Mouse (Mus musculus) heart, postnatal 0 days (tissue): Measurements from ENCODE around the gene 2410004P03Rik. TPM values are rescaled to one million over a fixed set of nuclear protein-coding genes. Genes with fewer than 3 reads are reported as not detected.

Experiments used
- ATAC-seq: fragments of 200-750 bp; cut with Nextera tagmentation; 2 replicates; pipeline ENCODE4 v1.8.0; 2017; ENCODE audit warnings: low read depth, moderate number of reproducible peaks, moderate library complexity; ENCODE audit not compliant: insufficient read depth
- DNase-seq: peaks from one replicate; pipeline ENCODE4 v3.0.0-alpha.2; 2016; ENCODE audit warnings: low spot score
- H3K27ac ChIP-seq: fragments of 300-500 bp; sonication (generic); 2 replicates; pipeline ENCODE4 v1.5.1; 2014; ENCODE audit warnings: low read depth, mild to moderate bottlenecking
- H3K27me3 ChIP-seq: fragments of 300-500 bp; sonication (generic); 2 replicates; pipeline ENCODE4 v1.6.1; 2014; ENCODE audit warnings: low read length, mixed read lengths; ENCODE audit not compliant: control insufficient read depth, insufficient read depth
- H3K36me3 ChIP-seq: fragments of 300-500 bp; sonication (generic); replicated peaks from 2 replicates; pipeline ENCODE4 v1.6.1; 2014; ENCODE audit warnings: low read length, mixed read lengths; ENCODE audit not compliant: control insufficient read depth, insufficient read depth
- H3K4me1 ChIP-seq: fragments of 300-500 bp; sonication (generic); 2 replicates; pipeline ENCODE4 v1.6.1; 2014; ENCODE audit warnings: antibody characterized with exemption; ENCODE audit not compliant: control insufficient read depth, insufficient read depth
- H3K4me2 ChIP-seq: fragments of 300-500 bp; sonication (generic); 2 replicates; pipeline ENCODE4 v1.6.1; 2014; ENCODE audit warnings: low read depth, mild to moderate bottlenecking, low read length, moderate library complexity
- H3K4me3 ChIP-seq: fragments of 300-500 bp; sonication (generic); 2 replicates; pipeline ENCODE4 v1.5.1; 2014; ENCODE audit warnings: low read depth, low read length
- H3K9ac ChIP-seq: fragments of 300-500 bp; sonication (generic); replicated peaks from 2 replicates; pipeline ENCODE4 v1.6.1; 2014; ENCODE audit warnings: low read depth, low read length, mixed read lengths
- H3K9me3 ChIP-seq: fragments of 300-500 bp; sonication (generic); replicated peaks from 2 replicates; pipeline ENCODE4 v1.6.1; 2016; ENCODE audit warnings: low read length; ENCODE audit not compliant: control insufficient read depth
- CTCF ChIP-seq: IDR thresholded peaks from 2 replicates; pipeline ENCODE4 v1.5.1; 2016; ENCODE audit warnings: antibody characterized with exemption, control low read depth, low read depth
- EP300 ChIP-seq: IDR thresholded peaks from 2 replicates; pipeline ENCODE4 v1.6.1; 2016; ENCODE audit warnings: antibody characterized with exemption, low read depth
- WGBS: fragments of 180-500 bp; shearing (Covaris S2); extraction: QIAGEN DNeasy Blood & Tissue Kit; methylation state at CpG from one replicate; pipeline ENCODE4 v1.1.7; 2014; 5-methylcytosine and 5-hydroxymethylcytosine counted together
- polyA plus RNA-seq: library from polyadenylated mRNA; unstranded; fragments of >200 nt; fragmentation: Nextera tagmentation; extraction: Ambion mirVana; gene quantifications from 2 replicates; pipeline ENCODE4 v1.2.1, GENCODE M21; 2015
- total RNA-seq: library from RNA; depleted of rRNA; stranded (reverse); fragments of >200 nt; gene quantifications from 2 replicates; pipeline ENCODE4 v1.2.3, GENCODE M21; 2014; ENCODE audit warnings: low replicate concordance

2410004P03Rik gene
- total and polyA plus RNA-seq, 2 experiments from 2014 or later: 0.20 TPM; not detected in 1

DNA sequence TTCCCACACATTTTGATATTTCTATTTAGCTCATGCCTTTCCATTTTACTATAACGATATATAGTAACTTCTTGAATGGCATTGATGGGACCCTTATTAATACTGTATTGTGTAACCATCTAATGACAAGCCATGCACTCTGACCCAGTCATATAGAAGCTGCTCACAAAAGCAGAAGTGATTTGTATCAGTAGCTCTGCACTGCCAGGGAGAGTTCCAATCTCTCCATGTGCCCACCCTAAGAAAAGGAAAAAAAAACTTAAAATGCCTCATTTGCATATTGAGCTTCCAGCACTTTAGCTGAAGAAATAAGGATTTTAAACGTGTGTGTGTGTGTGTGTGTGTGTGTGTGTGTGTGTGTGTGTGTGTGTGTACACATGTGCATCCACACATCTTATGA, 19.2 kb downstream of the 2410004P03Rik start:
- no peak overlapping the region for H3K4me2 ChIP-seq
- no peak overlapping the region for H3K9ac ChIP-seq
- no peaks in the 10 kb centered on the region for H3K27me3 ChIP-seq
- DNase-seq: no peak
- H3K27ac ChIP-seq: no peak overlapping the region
- no peaks in the 10 kb centered on the region for H3K4me1 ChIP-seq
- H3K36me3 ChIP-seq: peaks cover 24% of the 10 kb centered on the region
- H3K9me3 ChIP-seq: no peaks in the 10 kb centered on the region
- H3K4me3 ChIP-seq: no peak overlapping the region
- TF ChIP-seq CTCF (no peak), EP300 (no peak)
- ATAC-seq: no peak
- WGBS: 81% methylated on average over 2 of the region's 2 CpGs

- H3K36me3 ChIP-seq: peaks cover 32% of the 10 kb centered on the region
- no peak for ATAC-seq
Observed at GRCm38 (mm10) chr12:16991376-16991775, 20.2 kb downstream of the 2410004P03Rik start.

GRCm38 (mm10) chr12:16985778-16986177, 25.7 kb downstream of the 2410004P03Rik start:
- no peak for TF ChIP-seq CTCF
- no peak for TF ChIP-seq EP300
- ATAC-seq: no peak
- 88% methylated on average over 1 of the region's 1 CpGs for WGBS

More at GRCm38 (mm10) chr12:16991376-16991775, 20.2 kb downstream of the 2410004P03Rik start:
- no peak for DNase-seq
- Histone ChIP-seq H3K4me3 (no peak overlapping the region), H3K27ac (no peak overlapping the region), H3K9me3 (no peaks in the 10 kb centered on the region), H3K9ac (no peak overlapping the region), H3K4me1 (no peaks in the 10 kb centered on the region), H3K4me2 (no peak overlapping the region), H3K27me3 (no peaks in the 10 kb centered on the region)
- WGBS: 88% methylated on average over 2 of the region's 2 CpGs
- TF ChIP-seq CTCF (no peak), EP300 (no peak)

DNA sequence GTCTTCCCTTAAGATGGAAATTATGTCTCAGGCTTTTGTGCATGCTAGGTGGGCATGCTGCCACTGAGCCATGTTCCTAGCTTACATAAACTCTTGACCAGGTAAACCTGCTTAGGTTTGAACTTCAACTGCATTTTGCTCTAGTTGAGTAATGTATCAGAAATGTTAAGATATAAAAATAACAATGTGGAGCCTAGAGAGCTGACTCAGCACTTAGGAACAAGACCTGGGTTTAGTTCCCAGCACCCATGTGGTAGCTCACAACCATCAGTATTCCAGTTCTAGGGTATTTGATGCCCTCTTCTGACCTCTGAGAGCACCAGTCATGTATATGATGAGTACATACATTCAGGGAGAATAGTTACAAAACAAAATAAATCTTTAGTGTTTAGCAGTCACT, 34.4 kb downstream of the 2410004P03Rik start:
- no peak overlapping the region for H3K9ac ChIP-seq
- no peaks in the 10 kb centered on the region for H3K9me3 ChIP-seq
- no peaks in the 10 kb centered on the region for H3K27me3 ChIP-seq
- H3K36me3 ChIP-seq: peaks cover 93% of the 10 kb centered on the region
- H3K4me2 ChIP-seq: no peak overlapping the region
- H3K27ac ChIP-seq: no peak overlapping the region
- DNase-seq: no peak
- ATAC-seq: no peak
- no peak for TF ChIP-seq EP300
- TF ChIP-seq CTCF: no peak
- H3K4me1 ChIP-seq: no peaks in the 10 kb centered on the region
- H3K4me3 ChIP-seq: no peak overlapping the region

More at GRCm38 (mm10) chr12:16985778-16986177, 25.7 kb downstream of the 2410004P03Rik start:
- Histone ChIP-seq H3K36me3 (peaks cover 60% of the 10 kb centered on the region), H3K9ac (no peak overlapping the region), H3K27me3 (no peaks in the 10 kb centered on the region), H3K4me2 (no peak overlapping the region), H3K27ac (no peak overlapping the region), H3K4me3 (no peak overlapping the region), H3K4me1 (no peaks in the 10 kb centered on the region), H3K9me3 (no peaks in the 10 kb centered on the region)
- no peak for DNase-seq

DNA sequence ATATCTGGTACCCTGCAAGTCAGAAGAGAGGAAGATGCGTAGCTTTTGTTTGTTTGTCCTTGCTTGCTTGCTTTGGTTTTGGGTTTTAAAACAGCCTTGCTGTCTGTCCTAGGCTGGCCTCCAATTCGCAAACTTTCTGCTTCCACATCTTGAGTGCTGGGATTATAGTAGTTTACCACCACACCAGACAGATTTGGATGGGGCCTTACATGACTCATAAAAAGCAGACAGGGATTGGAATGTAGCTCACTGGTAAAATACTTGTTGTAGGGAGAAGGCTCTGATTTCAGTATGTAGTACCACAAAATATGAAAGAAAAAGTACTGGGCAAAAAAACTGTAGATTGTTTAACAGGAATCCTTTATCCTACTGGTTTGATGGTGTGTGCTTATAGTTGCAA, 44.7 kb downstream of the 2410004P03Rik start:
- Histone ChIP-seq H3K36me3 (peaks cover 73% of the 10 kb centered on the region), H3K4me2 (no peak overlapping the region), H3K27me3 (no peaks in the 10 kb centered on the region), H3K27ac (no peak overlapping the region), H3K4me3 (no peak overlapping the region), H3K4me1 (no peaks in the 10 kb centered on the region), H3K9me3 (no peaks in the 10 kb centered on the region), H3K9ac (no peak overlapping the region)
- no peak for ATAC-seq
- no peak for TF ChIP-seq CTCF
- no peak for TF ChIP-seq EP300
- 96% methylated on average over 2 of the region's 2 CpGs for WGBS
- DNase-seq: no peak

DNA sequence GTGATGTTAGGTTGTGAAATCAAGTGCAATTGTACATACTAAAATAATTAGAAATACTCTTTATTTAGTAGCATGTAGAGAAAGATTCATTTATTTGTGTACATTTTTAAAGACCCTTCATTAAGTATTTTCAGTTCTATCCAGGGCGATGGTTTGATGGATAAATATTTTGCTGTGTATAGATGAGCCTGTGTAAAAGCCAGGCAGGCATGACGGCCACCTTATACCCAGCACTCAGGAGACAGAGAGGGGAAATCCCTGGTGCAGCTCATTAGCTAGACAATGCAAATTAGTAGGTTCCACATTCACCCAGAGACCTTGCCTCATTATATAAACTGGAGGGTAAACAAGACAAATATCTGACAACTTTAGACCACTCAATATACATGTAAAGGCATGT, 48.2 kb downstream of the 2410004P03Rik start:
- Histone ChIP-seq H3K4me1 (no peaks in the 10 kb centered on the region), H3K36me3 (peaks cover 74% of the 10 kb centered on the region), H3K9me3 (no peaks in the 10 kb centered on the region), H3K9ac (no peak overlapping the region), H3K27me3 (no peaks in the 10 kb centered on the region), H3K4me2 (no peak overlapping the region), H3K4me3 (no peak overlapping the region), H3K27ac (no peak overlapping the region)
- DNase-seq (no peak), ATAC-seq (no peak)
- WGBS: 85% methylated on average over 2 of the region's 2 CpGs
- TF ChIP-seq EP300 (no peak), CTCF (no peak)
